10 mouse cellular contexts compared by ENCODE assay signal in genomic region chr17:45575123-45575897, GRCm38 (mm10). TPM values are rescaled to one million over a fixed set of nuclear protein-coding genes. Genes with fewer than 3 reads are reported as not detected.
DNase-seq lines count a peak whose midpoint lies in the region; ATAC-seq and TF ChIP-seq lines count a peak whose summit lies in the region.
"Had no signal": no experiment of that assay in that cellular context is flagged by ENCODE, and none has a peak within 500 bp of the region (broad histone marks: within the 10 kb centered on the region; RNA-seq: fewer than 3 reads in every experiment).

No protein-coding gene starts in this region.

- intact Hi-C loops in heart, postnatal 14 days (cut with DNase I) = no loop called here

- H3K27me3 ChIP-seq in heart, embryonic 15.5 days = no peaks in the 10 kb centered on the region
- no peaks in the 10 kb centered on the region for H3K27me3 ChIP-seq in forebrain, postnatal 0 days (ENCODE audit: insufficient read depth, low read length)
- no peaks in the 10 kb centered on the region for H3K27me3 ChIP-seq in liver, embryonic 16.5 days (ENCODE audit: control insufficient read depth, insufficient read depth, low read depth, low read length)

- no peak for ATAC-seq in heart, embryonic 15.5 days (replicated peaks; ENCODE audit: insufficient number of reproducible peaks, insufficient read depth, low FRiP score, low read depth)
- no peak for ATAC-seq in forebrain, postnatal 0 days
- ATAC-seq in liver, embryonic 16.5 days (ENCODE audit: low read depth) = no peak
- ATAC-seq in erythroblast, adult 5-6 weeks (replicated peaks; ENCODE audit: low FRiP score, poor library complexity, severe bottlenecking) = no peak

- no peak overlapping the region for H3K9ac ChIP-seq in heart, embryonic 15.5 days
- H3K9ac ChIP-seq in ES-E14 (ENCODE audit: insufficient read depth, low read depth, low read length, poor library complexity, severe bottlenecking) = peak overlapping the region; percentile 8; the same call in 1 of the 2 replicates
- peak overlapping the region; percentile 99 for H3K9ac ChIP-seq in forebrain, postnatal 0 days
- no peak overlapping the region for H3K9ac ChIP-seq in liver, embryonic 16.5 days (ENCODE audit: low read depth, low read length)

- peaks cover 14% of the 10 kb centered on the region for H3K36me3 ChIP-seq in heart, embryonic 15.5 days
- H3K36me3 ChIP-seq in ES-E14 (ENCODE audit: control insufficient read depth, insufficient read depth, low read length, poor library complexity, severe bottlenecking) = peaks cover 23% of the 10 kb centered on the region
- peaks cover 11% of the 10 kb centered on the region for H3K36me3 ChIP-seq in forebrain, postnatal 0 days (ENCODE audit: insufficient read depth)
- peaks cover 14% of the 10 kb centered on the region for H3K36me3 ChIP-seq in liver, embryonic 16.5 days (ENCODE audit: control insufficient read depth, insufficient read depth)

- in situ Hi-C loops in ES-E14 (cut with MboI; ENCODE audit: low sequenced_read_pairs in 2 of 2, unreplicated experiment in 2 of 2) = no loop called here

- peak overlapping the region; percentile 99 for H3K27ac ChIP-seq in heart, embryonic 15.5 days
- no peak overlapping the region for H3K27ac ChIP-seq in ES-E14 (ENCODE audit: insufficient read depth, low read depth, low read length, poor library complexity, severe bottlenecking)
- peak overlapping the region; percentile 98 for H3K27ac ChIP-seq in forebrain, postnatal 0 days (ENCODE audit: low read depth, low read length)
- H3K27ac ChIP-seq in liver, embryonic 16.5 days (ENCODE audit: low read length) = peak overlapping the region; percentile 94

- peak overlapping the region; percentile 72; the same call in 1 of the 2 replicates for H3K4me2 ChIP-seq in heart, embryonic 15.5 days
- no peak overlapping the region for H3K4me2 ChIP-seq in forebrain, postnatal 0 days (ENCODE audit: low read depth)
- no peak overlapping the region for H3K4me2 ChIP-seq in liver, embryonic 16.5 days (ENCODE audit: low read depth, low read length)

- 89% methylated on average over 8 of the region's 8 CpGs for WGBS in heart, embryonic 15.5 days
- 90% methylated on average over 8 of the region's 8 CpGs for WGBS in forebrain, postnatal 0 days
- 87% methylated on average over 8 of the region's 8 CpGs for WGBS in liver, embryonic 16.5 days (ENCODE audit: insufficient replicate concordance)

- H3K4me3 ChIP-seq in heart, embryonic 15.5 days = no peak overlapping the region
- no peak overlapping the region for H3K4me3 ChIP-seq in ES-E14 (ENCODE audit: insufficient read depth in 1 of 2, low read depth in 1 of 2, low read length in 2 of 2, poor library complexity in 1 of 2, severe bottlenecking in 1 of 2)
- H3K4me3 ChIP-seq in forebrain, postnatal 0 days (ENCODE audit: low read depth, low read length) = no peak overlapping the region
- no peak overlapping the region for H3K4me3 ChIP-seq in liver, embryonic 16.5 days (ENCODE audit: low read depth, low read length)

- TF ChIP-seq CTCF in forebrain, postnatal 0 days (IDR thresholded peaks at IDR 0.05; ENCODE audit: low read depth) = no peak

- no peaks in the 10 kb centered on the region for H3K9me3 ChIP-seq in heart, embryonic 15.5 days (replicated peaks)
- no peaks in the 10 kb centered on the region for H3K9me3 ChIP-seq in ES-E14 (ENCODE audit: control insufficient read depth, insufficient read depth, low read depth, low read length)
- H3K9me3 ChIP-seq in forebrain, postnatal 0 days (ENCODE audit: low read length) = no peaks in the 10 kb centered on the region
- no peaks in the 10 kb centered on the region for H3K9me3 ChIP-seq in liver, embryonic 16.5 days (replicated peaks; ENCODE audit: control insufficient read depth, low read length)

- DNase-seq in heart, postnatal 14 days = no peak
- no peak for DNase-seq in ES-E14 (ENCODE audit: low read depth, low spot score)
- no peak for DNase-seq in forebrain, postnatal 0 days
- no peak for DNase-seq in layer of hippocampus, adult 8-10 months (ENCODE audit: low spot score in 2 of 2)
- DNase-seq in right cerebral cortex, adult 2 months (ENCODE audit: low spot score in 2 of 2) = no peak
- DNase-seq: lung, postnatal 14 days had no signal

- H3K4me1 ChIP-seq in heart, embryonic 15.5 days (replicated peaks) = peaks cover 40% of the 10 kb centered on the region
- peaks cover 0 to 15% of the 10 kb centered on the region in 2 experiments; a peak in 2 of 4 replicates for H3K4me1 ChIP-seq in ES-E14 (ENCODE audit: control insufficient read depth in 2 of 2, insufficient read depth in 2 of 2, low read length in 2 of 2, poor library complexity in 1 of 2)
- H3K4me1 ChIP-seq in forebrain, postnatal 0 days (ENCODE audit: insufficient read depth) = peaks cover 9% of the 10 kb centered on the region
- H3K4me1 ChIP-seq in liver, embryonic 16.5 days (ENCODE audit: control insufficient read depth, low read depth, low read length) = peaks cover 23% of the 10 kb centered on the region

TF ChIP-seq in ES-E14, 5 proteins besides CTCF, POLR2A, EP300 and RAD21:
- TF ChIP-seq ZC3H11A (IDR thresholded peaks at IDR 0.05; ENCODE audit: borderline replicate concordance, low read depth, low read length) (no peak), MAFK (IDR thresholded peaks at IDR 0.05; ENCODE audit: insufficient read depth, low read depth, low read length) (no peak), HCFC1 (IDR thresholded peaks at IDR 0.05; ENCODE audit: borderline replicate concordance, insufficient read depth, low read length) (no peak), CHD2 (IDR thresholded peaks at IDR 0.05; ENCODE audit: low read depth, low read length) (no peak)
TF ChIP-seq in ES-E14: peak in this region for 0.

RNA-seq across cellular contexts. Expression of gene Hsp90ab1, which starts 2.2 kb away (rescaled TPM):
- polyA plus RNA-seq in heart, embryonic 15.5 days (2015; fragmentation: Nextera tagmentation; extraction: Ambion mirVana) = 1,147 and 1,218 TPM in 2 replicates
- total RNA-seq in heart, postnatal 14 days (2021) = 100 to 1,000 TPM; 897 to 986 TPM
- total RNA-seq in ES-E14 (2012; rRNA removed) = 1,660 and 1,758 TPM in 2 replicates
- 1,283 and 1,351 TPM in 2 replicates for total RNA-seq in forebrain, postnatal 0 days (2014; rRNA removed)
- 1,258 and 1,497 TPM in 2 replicates for polyA plus RNA-seq in forebrain, postnatal 0 days (2015; fragmentation: Nextera tagmentation; extraction: Ambion mirVana)
- polyA plus RNA-seq in liver, embryonic 16.5 days (2015; fragmentation: Nextera tagmentation; extraction: Ambion mirVana) = 564 and 565 TPM in 2 replicates
- 192 and 222 TPM in 2 replicates for total RNA-seq in erythroblast, adult 5-6 weeks (2015; ENCODE audit: low replicate concordance)
- total RNA-seq in erythroblast, adult 5-6 weeks (2017; ENCODE audit: low replicate concordance) = 246 and 293 TPM in 2 replicates
- total RNA-seq in layer of hippocampus, adult 8-10 months (2022) = 1,000 to 10,000 TPM; 1,566 to 2,023 (median 1,742) TPM

RNA-seq across cellular contexts. Expression of gene Slc35b2, which starts 11.6 kb away (rescaled TPM):
- 75.8 and 98.4 TPM in 2 replicates for polyA plus RNA-seq in heart, embryonic 15.5 days (2015; fragmentation: Nextera tagmentation; extraction: Ambion mirVana)
- 10 to 100 TPM; 28.8 to 29.9 TPM for total RNA-seq in heart, postnatal 14 days (2021)
- total RNA-seq in ES-E14 (2012; rRNA removed) = 96.7 and 98.7 TPM in 2 replicates
- total RNA-seq in forebrain, postnatal 0 days (2014; rRNA removed) = 80.9 and 87.0 TPM in 2 replicates
- 83.8 and 89.6 TPM in 2 replicates for polyA plus RNA-seq in forebrain, postnatal 0 days (2015; fragmentation: Nextera tagmentation; extraction: Ambion mirVana)
- 45.3 and 46.5 TPM in 2 replicates for polyA plus RNA-seq in liver, embryonic 16.5 days (2015; fragmentation: Nextera tagmentation; extraction: Ambion mirVana)
- 16.5 and 25.2 TPM in 2 replicates for total RNA-seq in erythroblast, adult 5-6 weeks (2015; ENCODE audit: low replicate concordance)
- total RNA-seq in erythroblast, adult 5-6 weeks (2017; ENCODE audit: low replicate concordance) = 2.2 and 21.7 TPM in 2 replicates
- total RNA-seq in layer of hippocampus, adult 8-10 months (2022) = 10 to 100 TPM; 26.6 to 35.6 (median 30.3) TPM

RNA-seq across cellular contexts. Expression of gene Nfkbie, which starts 19.8 kb away (rescaled TPM):
- polyA plus RNA-seq in heart, embryonic 15.5 days (2015; fragmentation: Nextera tagmentation; extraction: Ambion mirVana) = 3.0 and 6.8 TPM in 2 replicates
- total RNA-seq in heart, postnatal 14 days (2021) = 1 to 10 TPM; 1.5 to 2.1 TPM
- 2.1 and 2.2 TPM in 2 replicates for total RNA-seq in ES-E14 (2012; rRNA removed)
- 2.8 and 3.1 TPM in 2 replicates for total RNA-seq in forebrain, postnatal 0 days (2014; rRNA removed)
- polyA plus RNA-seq in forebrain, postnatal 0 days (2015; fragmentation: Nextera tagmentation; extraction: Ambion mirVana) = 2.2 and 2.7 TPM in 2 replicates
- polyA plus RNA-seq in liver, embryonic 16.5 days (2015; fragmentation: Nextera tagmentation; extraction: Ambion mirVana) = 1.8 TPM in 2 replicates
- total RNA-seq in erythroblast, adult 5-6 weeks (2015; ENCODE audit: low replicate concordance) = 1.5 and 1.7 TPM in 2 replicates
- total RNA-seq in erythroblast, adult 5-6 weeks (2017; ENCODE audit: low replicate concordance) = 1.1 and 1.5 TPM in 2 replicates
- total RNA-seq in layer of hippocampus, adult 8-10 months (2022) = 1 to 10 TPM; 2.3 to 3.3 (median 2.7) TPM

RNA-seq across cellular contexts. Expression of gene Slc29a1, which starts 24.1 kb away (rescaled TPM):
- polyA plus RNA-seq in heart, embryonic 15.5 days (2015; fragmentation: Nextera tagmentation; extraction: Ambion mirVana) = 90.9 and 120 TPM in 2 replicates
- 10 to 100 TPM; 75.0 to 80.7 TPM for total RNA-seq in heart, postnatal 14 days (2021)
- 321 and 677 TPM in 2 replicates for total RNA-seq in ES-E14 (2012; rRNA removed)
- total RNA-seq in forebrain, postnatal 0 days (2014; rRNA removed) = 68.3 and 84.5 TPM in 2 replicates
- polyA plus RNA-seq in forebrain, postnatal 0 days (2015; fragmentation: Nextera tagmentation; extraction: Ambion mirVana) = 76.2 and 84.4 TPM in 2 replicates
- 154 and 162 TPM in 2 replicates for polyA plus RNA-seq in liver, embryonic 16.5 days (2015; fragmentation: Nextera tagmentation; extraction: Ambion mirVana)
- 15.9 and 34.5 TPM in 2 replicates for total RNA-seq in erythroblast, adult 5-6 weeks (2015; ENCODE audit: low replicate concordance)
- total RNA-seq in erythroblast, adult 5-6 weeks (2017; ENCODE audit: low replicate concordance) = 32.9 and 46.5 TPM in 2 replicates
- total RNA-seq in layer of hippocampus, adult 8-10 months (2022) = 10 to 100 TPM; 19.4 to 26.3 (median 21.0) TPM

RNA-seq across cellular contexts. Expression of gene Tmem151b, which starts 25.8 kb away (rescaled TPM):
- 0.96 and 1.5 TPM in 2 replicates for polyA plus RNA-seq in heart, embryonic 15.5 days (2015; fragmentation: Nextera tagmentation; extraction: Ambion mirVana)
- total RNA-seq in heart, postnatal 14 days (2021) = under 1 TPM; 0.07 to 0.49 TPM
- total RNA-seq in ES-E14 (2012; rRNA removed) = 2.1 and 4.0 TPM in 2 replicates
- total RNA-seq in forebrain, postnatal 0 days (2014; rRNA removed) = 79.2 and 79.6 TPM in 2 replicates
- 32.2 and 33.7 TPM in 2 replicates for polyA plus RNA-seq in forebrain, postnatal 0 days (2015; fragmentation: Nextera tagmentation; extraction: Ambion mirVana)
- 0.12 TPM in 2 replicates for polyA plus RNA-seq in liver, embryonic 16.5 days (2015; fragmentation: Nextera tagmentation; extraction: Ambion mirVana)
- not detected in 2 replicates for total RNA-seq in erythroblast, adult 5-6 weeks (2015; ENCODE audit: low replicate concordance)
- total RNA-seq in erythroblast, adult 5-6 weeks (2017; ENCODE audit: low replicate concordance) = not detected in 2 replicates
- 100 to 1,000 TPM in 3 of 4 experiments, 10 to 100 TPM in 1; 91.5 to 121 (median 111) TPM for total RNA-seq in layer of hippocampus, adult 8-10 months (2022)
- total RNA-seq: gastrocnemius, adult 8-10 months had no signal

Comparison
In these comparisons a context has a peak if more than half of its experiments do, and no peak if none do; other contexts are left out.
1. H3K9ac ChIP-seq: peak in ES-E14 (single experiment) and forebrain, postnatal 0 days (single experiment); none in heart, embryonic 15.5 days (single experiment) and liver, embryonic 16.5 days (single experiment).